19 mouse cellular contexts compared by ENCODE assay signal in genomic region chr2:150851251-150851650, GRCm38 (mm10). TPM values are rescaled to one million over a fixed set of nuclear protein-coding genes. Genes with fewer than 3 reads are reported as not detected.
DNase-seq lines count a peak whose midpoint lies in the region; ATAC-seq and TF ChIP-seq lines count a peak whose summit lies in the region.
"Had no signal": no experiment of that assay in that cellular context is flagged by ENCODE, and none has a peak within 500 bp of the region (broad histone marks: within the 10 kb centered on the region; RNA-seq: fewer than 3 reads in every experiment).

No protein-coding gene starts in this region.

- TF ChIP-seq CTCF in liver, adult 2 months (IDR thresholded peaks at IDR 0.05; ENCODE audit: low read depth, low read length) = 0 out of 2 replicates have a peak, but pooled peaks have one; percentile 28
- 0 out of 2 replicates have a peak, but pooled peaks have one; percentile 11 for TF ChIP-seq CTCF in small intestine, adult 2 months (IDR thresholded peaks at IDR 0.05; ENCODE audit: extremely low read depth, insufficient read length, insufficient replicate concordance, low read depth, low read length)

- no peak overlapping the region for H3K4me3 ChIP-seq in intestine, embryonic 14.5 days (ENCODE audit: low read depth, low read length)
- no peak overlapping the region for H3K4me3 ChIP-seq in intestine, embryonic 15.5 days (replicated peaks)
- H3K4me3 ChIP-seq in liver, adult 2 months (ENCODE audit: insufficient read depth, low read depth, low read length) = no peak overlapping the region
- no peak overlapping the region for H3K4me3 ChIP-seq in liver, embryonic 11.5 days (ENCODE audit: low read depth, low read length)
- no peak overlapping the region for H3K4me3 ChIP-seq in small intestine, adult 2 months (ENCODE audit: low read depth, low read length)
- H3K4me3 ChIP-seq in midbrain, embryonic 11.5 days (ENCODE audit: low read depth, low read length) = no peak overlapping the region
- no peak overlapping the region for H3K4me3 ChIP-seq in hindbrain, embryonic 13.5 days
- H3K4me3 ChIP-seq: embryonic facial prominence, embryonic 13.5 days; liver, embryonic 15.5 days had no signal

- H3K9me3 ChIP-seq in intestine, embryonic 14.5 days (ENCODE audit: control insufficient read depth, low read length) = no peaks in the 10 kb centered on the region
- no peaks in the 10 kb centered on the region for H3K9me3 ChIP-seq in intestine, embryonic 15.5 days
- H3K9me3 ChIP-seq in liver, embryonic 11.5 days (ENCODE audit: control insufficient read depth, low read length) = no peaks in the 10 kb centered on the region
- H3K9me3 ChIP-seq in midbrain, embryonic 11.5 days (ENCODE audit: control insufficient read depth, low read length) = no peaks in the 10 kb centered on the region
- no peaks in the 10 kb centered on the region for H3K9me3 ChIP-seq in hindbrain, embryonic 13.5 days
- H3K9me3 ChIP-seq: embryonic facial prominence, embryonic 13.5 days; liver, embryonic 15.5 days had no signal

- H3K9ac ChIP-seq in intestine, embryonic 14.5 days (ENCODE audit: low read length) = no peak overlapping the region
- H3K9ac ChIP-seq in intestine, embryonic 15.5 days = no peak overlapping the region
- no peak overlapping the region for H3K9ac ChIP-seq in liver, adult 2 months (ENCODE audit: low read depth, low read length)
- H3K9ac ChIP-seq in liver, embryonic 11.5 days (ENCODE audit: low read depth, low read length) = no peak overlapping the region
- H3K9ac ChIP-seq in midbrain, embryonic 11.5 days (ENCODE audit: low read length) = no peak overlapping the region
- no peak overlapping the region for H3K9ac ChIP-seq in hindbrain, embryonic 13.5 days
- H3K9ac ChIP-seq: embryonic facial prominence, embryonic 13.5 days; hindbrain, embryonic 14.5 days; liver, embryonic 15.5 days had no signal

- H3K79me2 ChIP-seq in liver, adult 2 months (ENCODE audit: control insufficient read depth, insufficient read depth, low read length) = no peaks in the 10 kb centered on the region; the same call in 1 of the 2 replicates

- no peak for TF ChIP-seq POLR2A in liver, adult 2 months (IDR thresholded peaks at IDR 0.05; ENCODE audit: extremely low read depth, insufficient read depth, low read length)
- no peak for TF ChIP-seq POLR2A in small intestine, adult 2 months (IDR thresholded peaks at IDR 0.05; ENCODE audit: low read depth, low read length)

- H3K27ac ChIP-seq in intestine, embryonic 14.5 days (ENCODE audit: low read depth) = no peak overlapping the region
- H3K27ac ChIP-seq in intestine, embryonic 15.5 days = no peak overlapping the region
- H3K27ac ChIP-seq in liver, adult 2 months (replicated peaks; ENCODE audit: insufficient read depth, low read depth, low read length) = no peak overlapping the region
- H3K27ac ChIP-seq in liver, embryonic 11.5 days (ENCODE audit: low read depth, low read length) = no peak overlapping the region; the same call in 1 of the 2 replicates
- no peak overlapping the region for H3K27ac ChIP-seq in small intestine, adult 2 months (ENCODE audit: insufficient read depth, low read depth, low read length)
- H3K27ac ChIP-seq in midbrain, embryonic 11.5 days (ENCODE audit: low read depth, low read length) = no peak overlapping the region
- H3K27ac ChIP-seq in hindbrain, embryonic 13.5 days = no peak overlapping the region
- H3K27ac ChIP-seq: embryonic facial prominence, embryonic 13.5 days; hindbrain, embryonic 14.5 days; liver, embryonic 15.5 days had no signal

- H3K4me2 ChIP-seq in intestine, embryonic 14.5 days (ENCODE audit: low read length) = no peak overlapping the region
- H3K4me2 ChIP-seq in intestine, embryonic 15.5 days (replicated peaks) = no peak overlapping the region
- H3K4me2 ChIP-seq in liver, embryonic 11.5 days = no peak overlapping the region
- no peak overlapping the region for H3K4me2 ChIP-seq in midbrain, embryonic 11.5 days
- H3K4me2 ChIP-seq in hindbrain, embryonic 13.5 days = no peak overlapping the region
- H3K4me2 ChIP-seq: embryonic facial prominence, embryonic 13.5 days; hindbrain, embryonic 14.5 days; liver, embryonic 15.5 days had no signal

- H3K36me3 ChIP-seq in intestine, embryonic 14.5 days (ENCODE audit: control insufficient read depth, insufficient read depth, low read length) = no peaks in the 10 kb centered on the region
- H3K36me3 ChIP-seq in intestine, embryonic 15.5 days = no peaks in the 10 kb centered on the region
- peaks cover 7% of the 10 kb centered on the region; the same call in 1 of the 2 replicates for H3K36me3 ChIP-seq in liver, adult 2 months (ENCODE audit: control insufficient read depth, insufficient read depth, low read length)
- H3K36me3 ChIP-seq in liver, embryonic 11.5 days (ENCODE audit: control insufficient read depth, insufficient read depth, low read length) = no peaks in the 10 kb centered on the region
- H3K36me3 ChIP-seq in small intestine, adult 2 months (ENCODE audit: control insufficient read depth, insufficient read depth, low read length) = peaks cover 14% of the 10 kb centered on the region
- no peaks in the 10 kb centered on the region for H3K36me3 ChIP-seq in midbrain, embryonic 11.5 days (ENCODE audit: control insufficient read depth, insufficient read depth, low read length)
- peaks cover 1% of the 10 kb centered on the region; the same call in 1 of the 2 replicates for H3K36me3 ChIP-seq in hindbrain, embryonic 13.5 days
- H3K36me3 ChIP-seq: liver, embryonic 15.5 days had no signal

- H3K27me3 ChIP-seq in intestine, embryonic 14.5 days (replicated peaks; ENCODE audit: control insufficient read depth, insufficient read depth, low read length) = no peaks in the 10 kb centered on the region
- no peaks in the 10 kb centered on the region for H3K27me3 ChIP-seq in intestine, embryonic 15.5 days (replicated peaks)
- H3K27me3 ChIP-seq in liver, adult 2 months (ENCODE audit: control insufficient read depth, insufficient read depth, low read length) = no peaks in the 10 kb centered on the region
- H3K27me3 ChIP-seq in liver, embryonic 11.5 days (replicated peaks; ENCODE audit: control insufficient read depth, insufficient read depth, low read length) = no peaks in the 10 kb centered on the region
- no peaks in the 10 kb centered on the region for H3K27me3 ChIP-seq in small intestine, adult 2 months (ENCODE audit: control insufficient read depth, insufficient read depth, low read length)
- no peaks in the 10 kb centered on the region for H3K27me3 ChIP-seq in midbrain, embryonic 11.5 days (ENCODE audit: control insufficient read depth, insufficient read depth, low read length)
- no peaks in the 10 kb centered on the region for H3K27me3 ChIP-seq in hindbrain, embryonic 13.5 days
- H3K27me3 ChIP-seq: embryonic facial prominence, embryonic 13.5 days; liver, embryonic 15.5 days had no signal

- 62% methylated on average over 9 of the region's 9 CpGs for WGBS in intestine, embryonic 14.5 days
- whole genome bisulfite sequencing in intestine, embryonic 15.5 days = 64% methylated on average over 9 of the region's 9 CpGs
- 58% methylated on average over 9 of the region's 9 CpGs for WGBS in liver, adult 2 months
- 64% methylated on average over 9 of the region's 9 CpGs for WGBS in liver, embryonic 11.5 days
- 67% methylated on average over 9 of the region's 9 CpGs for WGBS in small intestine, adult 2 months
- 83% methylated on average over 9 of the region's 9 CpGs for WGBS in midbrain, embryonic 11.5 days
- 85% methylated on average over 9 of the region's 9 CpGs for WGBS in hindbrain, embryonic 13.5 days

- ATAC-seq in intestine, embryonic 14.5 days (replicated peaks; ENCODE audit: low FRiP score, low TSS enrichment, low read depth) = no peak
- ATAC-seq in intestine, embryonic 15.5 days = no peak
- ATAC-seq in liver, embryonic 11.5 days (replicated peaks; ENCODE audit: low FRiP score) = no peak
- ATAC-seq in midbrain, embryonic 11.5 days (ENCODE audit: low FRiP score) = no peak
- no peak for ATAC-seq in hindbrain, embryonic 13.5 days (ENCODE audit: low FRiP score)
- ATAC-seq: activated CD4-positive, CD25-positive, alpha-beta regulatory T cell, adult 4 months; forebrain, embryonic 16.5 days had no signal

- DNase-seq in intestine, embryonic 14.5 days (ENCODE audit: low spot score) = peak; percentile 37
- peak; percentile 21 for DNase-seq in liver, adult 2 months (ENCODE audit: extremely low read depth, low read depth, low spot score)
- DNase-seq in liver, embryonic 11.5 days (ENCODE audit: low spot score) = no peak
- peak; percentile 28 for DNase-seq in kidney, postnatal 10 days
- DNase-seq in midbrain, embryonic 11.5 days (ENCODE audit: low spot score, missing footprints) = no peak
- DNase-seq: adrenal gland, postnatal 14 days; B cell, adult 2 months; cerebellum, adult 8-10 months; heart, postnatal 10 days; layer of hippocampus, postnatal 36 days; retina, postnatal 1 day had no signal

- peaks cover 12% of the 10 kb centered on the region; the same call in 1 of the 2 replicates for H3K4me1 ChIP-seq in intestine, embryonic 14.5 days (replicated peaks; ENCODE audit: control insufficient read depth, insufficient read depth, low read length)
- H3K4me1 ChIP-seq in intestine, embryonic 15.5 days (replicated peaks) = peaks cover 3% of the 10 kb centered on the region; the same call in 1 of the 2 replicates
- 0 out of 2 replicates have a peak, but pooled peaks cover 4% of the 10 kb centered on the region for H3K4me1 ChIP-seq in liver, adult 2 months (ENCODE audit: control insufficient read depth, insufficient read depth, low read length)
- 0 out of 2 replicates have a peak, but pooled peaks cover 3% of the 10 kb centered on the region for H3K4me1 ChIP-seq in liver, embryonic 11.5 days (replicated peaks; ENCODE audit: control insufficient read depth, insufficient read depth, low read length)
- peaks cover 13% of the 10 kb centered on the region; the same call in 1 of the 2 replicates for H3K4me1 ChIP-seq in small intestine, adult 2 months (ENCODE audit: control insufficient read depth, insufficient read depth, insufficient read length, low read length)
- no peaks in the 10 kb centered on the region for H3K4me1 ChIP-seq in midbrain, embryonic 11.5 days (ENCODE audit: control insufficient read depth, insufficient read depth, low read length)
- peaks cover 12% of the 10 kb centered on the region for H3K4me1 ChIP-seq in hindbrain, embryonic 13.5 days (replicated peaks)
- H3K4me1 ChIP-seq: embryonic facial prominence, embryonic 13.5 days; liver, embryonic 15.5 days had no signal

RNA-seq across cellular contexts. Expression of gene Abhd12, which starts 53.3 kb away (rescaled TPM):
- polyA plus RNA-seq in intestine, embryonic 14.5 days (2014; fragmentation: Nextera tagmentation; extraction: Ambion mirVana) = 52.1 and 53.8 TPM in 2 replicates
- 52.5 and 53.3 TPM in 2 replicates for polyA plus RNA-seq in intestine, embryonic 15.5 days (2015; fragmentation: Nextera tagmentation; extraction: Ambion mirVana)
- 31.8 and 33.4 TPM in 2 replicates for total RNA-seq in liver, adult 2 months (2014; rRNA removed)
- polyA plus RNA-seq in liver, adult 2 months (2012; rRNA removed) = 26.3 and 28.4 TPM in 2 replicates
- polyA plus RNA-seq in liver, embryonic 11.5 days (2014; fragmentation: Nextera tagmentation; extraction: Ambion mirVana) = 35.4 and 37.5 TPM in 2 replicates
- polyA plus RNA-seq in small intestine, adult 2 months (2012; rRNA removed) = 61.1 and 85.9 TPM in 2 replicates
- polyA plus RNA-seq in midbrain, embryonic 11.5 days (2014; fragmentation: Nextera tagmentation; extraction: Ambion mirVana) = 54.4 and 55.1 TPM in 2 replicates
- 97.1 and 98.5 TPM in 2 replicates for polyA plus RNA-seq in hindbrain, embryonic 13.5 days (2015; fragmentation: Nextera tagmentation; extraction: Ambion mirVana)

RNA-seq across cellular contexts. Expression of gene Gins1, which starts 53.9 kb away (rescaled TPM):
- polyA plus RNA-seq in intestine, embryonic 14.5 days (2014; fragmentation: Nextera tagmentation; extraction: Ambion mirVana) = 42.5 and 45.8 TPM in 2 replicates
- polyA plus RNA-seq in intestine, embryonic 15.5 days (2015; fragmentation: Nextera tagmentation; extraction: Ambion mirVana) = 28.1 and 32.4 TPM in 2 replicates
- total RNA-seq in liver, adult 2 months (2014; rRNA removed) = 4.4 and 5.4 TPM in 2 replicates
- 2.0 and 2.7 TPM in 2 replicates for polyA plus RNA-seq in liver, adult 2 months (2012; rRNA removed)
- 65.8 and 68.3 TPM in 2 replicates for polyA plus RNA-seq in liver, embryonic 11.5 days (2014; fragmentation: Nextera tagmentation; extraction: Ambion mirVana)
- 0.66 and 1.0 TPM in 2 replicates for polyA plus RNA-seq in small intestine, adult 2 months (2012; rRNA removed)
- polyA plus RNA-seq in midbrain, embryonic 11.5 days (2014; fragmentation: Nextera tagmentation; extraction: Ambion mirVana) = 73.8 and 82.1 TPM in 2 replicates
- 20.9 and 22.4 TPM in 2 replicates for polyA plus RNA-seq in hindbrain, embryonic 13.5 days (2015; fragmentation: Nextera tagmentation; extraction: Ambion mirVana)

Comparison
In these comparisons a context has a peak if more than half of its experiments do, and no peak if none do; other contexts are left out.
1. DNase-seq: peak in intestine, embryonic 14.5 days (single experiment), liver, adult 2 months (single experiment) and kidney, postnatal 10 days (single experiment); none in liver, embryonic 11.5 days (single experiment) and midbrain, embryonic 11.5 days (single experiment).